Mouse (Mus musculus) megakaryocyte-erythroid progenitor cell, adult 5-6 weeks (primary cell): ENCODE measurements at regions not wholly inside any gene's neighbourhood (a gene's known extent, or its start where the extent isn't known, plus 50 kb on each side); places are given as distances from the start of the nearest gene placed in this dataset.
A peak's percentile ranks its signal among the peaks of the same experiment; 100 is the strongest.

Source experiments
- ATAC-seq: replicated peaks from 2 replicates; pipeline ENCODE4 v1.8.0; 2016; ENCODE audit warnings: mild to moderate bottlenecking, inconsistent platforms; ENCODE audit not compliant: severe bottlenecking, poor library complexity, low FRiP score, low TSS enrichment

- ATAC-seq, result no peak
Measured at GRCm38 (mm10) chr1:64374286-64375071, 158.0 kb upstream of the Creb1 start.

GRCm38 (mm10) chr1:64364095-64364494, 168.3 kb upstream of the Creb1 start:
- ATAC-seq, result no peak

GRCm38 (mm10) chr1:64361959-64362638, 170.3 kb upstream of the Creb1 start:
- ATAC-seq, result no peak

GRCm38 (mm10) chr1:64343268-64343667, 189.2 kb upstream of the Creb1 start:
- no peak for ATAC-seq

GRCm38 (mm10) chr1:64341596-64341995, 190.8 kb upstream of the Creb1 start:
- no peak for ATAC-seq

- no peak for ATAC-seq
Measured at GRCm38 (mm10) chr1:64338575-64338961, 193.9 kb upstream of the Creb1 start.

GRCm38 (mm10) chr1:64337619-64338574, 194.5 kb upstream of the Creb1 start:
- ATAC-seq, result no peak

GRCm38 (mm10) chr1:64331566-64331965, 200.9 kb upstream of the Creb1 start:
- no peak for ATAC-seq

- no peak for ATAC-seq
Measured at GRCm38 (mm10) chr1:64330721-64331120, 201.7 kb upstream of the Creb1 start.

GRCm38 (mm10) chr1:64322197-64322596, 200.1 kb upstream of the Klf7 start:
- no peak for ATAC-seq

- no peak for ATAC-seq
Measured at GRCm38 (mm10) chr1:64319155-64319582, 197.1 kb upstream of the Klf7 start.

- no peak for ATAC-seq
Measured at GRCm38 (mm10) chr1:64318440-64319154, 196.5 kb upstream of the Klf7 start.

- no peak for ATAC-seq
Measured at GRCm38 (mm10) chr1:64317032-64317636, 195.1 kb upstream of the Klf7 start.

GRCm38 (mm10) chr1:64311371-64311770, 189.3 kb upstream of the Klf7 start:
- no peak for ATAC-seq

GRCm38 (mm10) chr1:64308560-64308959, 186.5 kb upstream of the Klf7 start:
- ATAC-seq, result 0 out of 2 replicates have a peak, but pooled peaks have one; percentile 18

GRCm38 (mm10) chr1:64308088-64308487, 186.0 kb upstream of the Klf7 start:
- no peak for ATAC-seq

GRCm38 (mm10) chr1:64305427-64306213, 183.5 kb upstream of the Klf7 start:
- ATAC-seq, result no peak

- peak; percentile 85 for ATAC-seq
Measured at GRCm38 (mm10) chr1:64302833-64303358, 180.8 kb upstream of the Klf7 start.
